ENCODE assay signal across 11 mouse cellular contexts in genomic region chr4:114657933-114658332, GRCm38 (mm10).
"Had no signal": no experiment of that assay in that cellular context is flagged by ENCODE, and none has a peak within 500 bp of the region (broad histone marks: within the 10 kb centered on the region; RNA-seq: fewer than 3 reads in every experiment).

No protein-coding gene starts in this region.

- H3K9me3 ChIP-seq: limb, embryonic 10.5 days; liver, embryonic 15.5 days; megakaryocyte, embryonic 14.5 days; midbrain, embryonic 15.5 days; neural tube, embryonic 12.5 days had no signal

- H3K4me1 ChIP-seq: liver, embryonic 15.5 days; midbrain, embryonic 15.5 days; neural tube, embryonic 12.5 days had no signal

- H3K36me3 ChIP-seq: limb, embryonic 10.5 days; liver, embryonic 15.5 days; midbrain, embryonic 15.5 days; neural tube, embryonic 12.5 days had no signal

- H3K27me3 ChIP-seq: liver, embryonic 15.5 days; megakaryocyte, embryonic 14.5 days; midbrain, embryonic 15.5 days; neural tube, embryonic 12.5 days had no signal

- H3K4me3 ChIP-seq: left cerebral cortex, adult 2 months; limb, embryonic 10.5 days; liver, embryonic 15.5 days; megakaryocyte, embryonic 14.5 days; midbrain, embryonic 15.5 days; neural tube, embryonic 12.5 days had no signal

- DNase-seq: kidney, adult 9 months; lung, adult 2 months; lung, postnatal 36 days; thymus, postnatal 14 days had no signal

- ATAC-seq: lung, postnatal 0 days; midbrain, embryonic 15.5 days had no signal
